Mouse (Mus musculus) embryo, embryonic 10 days (tissue): ENCODE results near the gene Aspscr1.
A peak's percentile ranks its signal among the peaks of the same experiment; 100 is the strongest.
"Not testable (repeated sequence)": the region's sequence is repeated elsewhere in the genome, so short reads cannot be mapped to it uniquely, and the experiment has no call there.

Experiments used
- DNase-seq: peaks from one replicate; pipeline ENCODE4 v3.0.0-alpha.2; 2015; ENCODE audit warnings: low spot score

Aspscr1 gene

DNA sequence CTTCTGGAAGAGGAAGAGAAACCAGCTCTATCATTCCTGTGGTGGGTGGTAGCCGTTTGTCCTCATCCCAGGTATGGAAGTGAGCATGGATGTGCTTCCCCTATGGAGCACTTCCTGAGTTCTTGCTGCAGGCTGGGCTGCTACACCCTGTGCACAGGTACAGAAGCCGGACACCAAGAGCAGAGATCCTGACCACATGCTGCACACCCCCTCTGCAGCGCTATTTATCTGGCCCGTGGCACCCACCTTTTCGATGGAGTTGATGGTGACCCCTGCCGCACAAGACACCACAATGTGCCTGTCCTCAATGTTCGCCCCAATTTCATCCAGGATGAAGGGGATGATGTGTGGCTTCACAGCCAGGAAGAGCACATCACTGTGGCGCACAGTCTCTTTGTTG is 30.9 kb upstream of the Aspscr1 start:
- no peak for DNase-seq

GRCm38 (mm10) chr11:120642939-120643600 is 29.7 kb upstream of the Aspscr1 start:
- DNase-seq, result no peak

GRCm38 (mm10) chr11:120643601-120643987 is 29.2 kb upstream of the Aspscr1 start, which contains the start of gene Pycr1:
Pycr1 (minus strand) TSS chr11:120643769.
- peak; percentile 97 for DNase-seq

DNA sequence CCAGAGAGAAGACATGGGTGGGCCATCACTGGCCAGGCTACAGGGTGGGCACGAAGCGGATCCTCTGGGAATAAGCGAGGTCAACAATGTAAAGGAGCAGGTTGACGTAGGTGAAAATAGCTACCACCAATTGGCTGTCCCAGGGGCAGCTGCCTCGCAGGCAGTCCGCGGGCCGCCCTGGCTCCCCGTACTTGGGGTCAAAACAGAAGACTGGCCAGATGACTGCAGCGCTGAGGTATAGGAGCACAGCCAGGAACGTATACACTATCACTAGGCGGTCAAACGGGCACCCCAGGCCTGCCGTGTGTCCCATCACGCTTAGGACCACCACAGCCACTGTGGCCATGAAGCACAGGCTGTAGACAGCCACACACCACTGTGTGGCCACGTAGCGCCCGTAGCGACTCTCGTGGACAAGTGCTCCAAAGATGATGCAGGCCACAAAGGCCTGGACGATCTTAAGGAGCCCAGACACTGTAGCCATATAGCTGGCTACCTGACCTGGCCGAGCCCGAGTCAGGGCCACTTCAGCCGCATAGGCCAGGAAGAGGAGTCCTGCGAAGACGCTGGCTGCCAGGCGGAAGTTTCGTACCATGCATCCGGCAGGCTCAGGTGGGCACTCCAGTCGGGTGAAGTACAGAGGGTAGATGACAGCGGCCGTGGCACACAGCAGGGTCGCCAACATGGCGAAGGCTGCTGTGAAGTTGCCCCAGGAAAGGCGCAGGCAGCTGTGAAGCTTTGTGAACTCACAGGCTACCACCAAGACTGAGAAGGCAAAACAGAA is 25.5 kb upstream of the Aspscr1 start:
- no peak for DNase-seq

GRCm38 (mm10) chr11:120648001-120648476 is 24.7 kb upstream of the Aspscr1 start, which contains the start of gene Myadml2:
Myadml2 (minus strand) TSS chr11:120648158.
- DNase-seq, result peak; percentile 57

GRCm38 (mm10) chr11:120651872-120652271 is 20.9 kb upstream of the Aspscr1 start:
- peak; percentile 35 for DNase-seq

- DNase-seq, result no peak
These were observed 18.0 kb upstream of the Aspscr1 start for GRCm38 (mm10) chr11:120654741-120655140.

- DNase-seq, result no peak
These were observed 15.5 kb upstream of the Aspscr1 start for GRCm38 (mm10) chr11:120657301-120657700.

- peak; percentile 85 for DNase-seq
These were observed 13.8 kb upstream of the Aspscr1 start for GRCm38 (mm10) chr11:120658876-120659410.

DNA sequence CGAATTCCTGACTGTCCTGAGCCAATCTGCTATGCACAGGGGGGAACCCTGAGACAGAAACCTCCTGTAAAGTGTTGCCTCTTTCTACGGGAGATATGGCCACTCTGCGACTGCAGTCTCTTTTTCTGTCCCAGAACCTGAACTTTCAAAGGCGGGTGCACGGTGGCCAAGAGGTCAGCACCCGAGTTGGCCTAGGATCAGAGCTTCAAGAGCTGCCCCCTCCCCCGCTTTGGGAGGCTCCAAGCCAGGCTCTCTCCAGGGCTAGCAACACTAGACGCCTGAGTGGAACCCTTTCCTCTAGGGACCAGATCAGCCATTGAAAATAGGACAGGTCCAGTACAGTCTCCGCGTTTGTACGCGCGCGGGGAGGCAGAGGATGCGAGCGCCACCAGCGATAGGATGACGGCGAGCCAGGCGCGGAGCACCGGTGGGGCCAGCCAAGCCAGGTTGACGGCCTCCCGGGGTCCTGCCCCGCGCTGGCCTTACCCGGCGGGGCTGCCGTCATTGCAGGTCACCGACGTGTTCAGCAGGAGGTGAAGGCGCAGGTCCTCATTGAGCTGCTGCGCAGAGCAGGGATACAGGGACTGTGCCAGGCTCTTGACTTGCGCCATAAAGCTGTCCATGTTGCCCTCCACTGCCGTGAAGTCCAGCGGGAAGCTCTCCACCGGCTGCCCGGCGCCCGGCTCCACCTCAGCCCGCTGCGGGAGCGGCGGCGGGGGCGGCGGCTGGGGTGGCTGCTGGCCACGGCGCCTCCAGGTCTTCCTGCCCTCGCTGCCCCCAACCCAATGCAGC is 13.1 kb upstream of the Aspscr1 start:
- no peak for DNase-seq

- DNase-seq, result peak; percentile 48
These were observed 12.3 kb upstream of the Aspscr1 start for GRCm38 (mm10) chr11:120660301-120661075.

DNA sequence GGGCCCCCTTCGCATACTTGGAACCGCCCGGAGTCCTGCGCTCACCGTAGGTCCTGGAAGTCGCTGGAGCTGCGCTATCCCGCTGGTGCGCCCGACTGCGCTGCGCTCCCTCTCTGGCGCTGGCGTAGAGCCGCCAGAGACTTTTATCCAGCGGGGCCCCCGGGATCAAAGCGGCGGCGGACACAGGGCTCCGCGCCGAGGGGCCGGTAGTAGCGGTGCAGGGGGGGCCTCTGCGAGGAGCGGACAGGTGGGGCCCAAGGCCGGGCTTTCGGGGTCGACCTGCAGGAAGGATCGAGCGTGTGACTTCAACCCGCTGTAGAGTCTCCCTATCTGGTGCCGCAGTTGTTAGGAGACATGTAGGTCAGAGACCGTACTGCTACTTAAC is 11.7 kb upstream of the Aspscr1 start, which contains the start of gene Notum:
TSS of gene Notum (minus strand) at position 100 of the 385 bp plus-strand sequence.
- DNase-seq, result no peak

GRCm38 (mm10) chr11:120662759-120663158 is 10.0 kb upstream of the Aspscr1 start:
- no peak for DNase-seq

DNA sequence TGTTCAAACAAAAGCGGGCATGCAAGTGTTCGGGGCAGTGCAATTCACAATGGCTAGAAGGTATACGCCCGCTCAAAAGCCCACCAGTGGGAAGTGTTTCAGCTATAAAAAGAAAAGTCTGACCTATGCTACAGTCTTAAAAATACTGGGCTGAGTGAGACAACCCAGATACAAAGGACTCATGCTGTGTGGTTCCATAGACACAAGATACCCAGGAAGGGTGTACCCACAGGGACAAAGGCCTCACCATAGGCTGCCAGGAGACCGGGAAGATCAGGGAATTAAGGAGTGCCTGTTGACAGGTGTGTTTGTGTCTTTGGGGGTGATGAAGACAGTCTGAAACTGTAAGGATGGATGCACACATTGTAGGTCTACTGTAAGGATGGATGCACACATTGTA is 9.1 kb upstream of the Aspscr1 start:
- no peak for DNase-seq

- DNase-seq, result no peak
These were observed 7.4 kb upstream of the Aspscr1 start for GRCm38 (mm10) chr11:120665406-120665805.

DNA sequence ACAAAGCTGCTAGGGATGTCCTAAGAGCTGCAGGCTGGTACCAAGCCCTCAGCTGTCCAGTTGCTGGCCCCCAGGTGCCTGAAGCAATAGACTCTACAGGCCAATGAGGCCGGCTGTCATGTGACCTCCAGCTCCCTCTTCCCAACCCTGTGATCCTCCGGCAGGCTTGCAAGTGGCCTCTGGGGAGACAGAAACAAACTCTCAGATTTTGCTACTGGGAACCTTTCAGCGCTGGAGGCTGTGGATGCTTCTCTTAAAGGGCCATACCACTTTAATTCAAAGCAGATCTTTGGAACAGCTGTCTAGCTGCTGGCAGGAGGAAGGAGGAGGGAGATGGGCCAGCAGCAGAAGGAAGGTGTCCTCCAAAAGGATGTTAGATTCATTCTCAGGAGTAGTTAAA is 6.2 kb upstream of the Aspscr1 start:
- peak; percentile 42 for DNase-seq

DNA sequence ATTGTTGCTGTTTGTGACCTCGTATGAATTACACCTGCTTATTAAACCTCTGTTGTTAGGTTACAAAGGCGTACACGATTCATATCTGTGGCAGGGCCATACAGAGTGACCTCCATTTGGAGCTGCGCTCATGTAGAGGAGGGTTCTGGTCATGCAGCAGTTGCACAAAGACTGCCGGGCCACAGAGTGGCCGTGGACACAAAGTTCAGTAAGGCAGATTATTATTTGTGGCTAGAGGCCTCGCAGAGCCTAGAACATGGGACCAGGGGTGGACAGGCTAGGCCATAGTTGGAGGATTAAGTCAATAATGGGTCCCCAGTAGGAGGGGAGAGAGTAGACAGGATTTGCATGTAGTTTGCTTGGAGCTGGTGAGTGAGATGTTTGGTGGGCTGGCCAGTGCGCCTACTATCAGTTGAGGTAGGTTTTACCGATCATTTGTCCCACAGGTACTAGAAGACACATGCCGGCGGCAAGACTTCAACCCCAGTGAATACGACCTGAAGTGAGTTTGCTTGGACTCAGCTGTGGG is 885 bp downstream of the Aspscr1 start:
- DNase-seq, result no peak

DNA sequence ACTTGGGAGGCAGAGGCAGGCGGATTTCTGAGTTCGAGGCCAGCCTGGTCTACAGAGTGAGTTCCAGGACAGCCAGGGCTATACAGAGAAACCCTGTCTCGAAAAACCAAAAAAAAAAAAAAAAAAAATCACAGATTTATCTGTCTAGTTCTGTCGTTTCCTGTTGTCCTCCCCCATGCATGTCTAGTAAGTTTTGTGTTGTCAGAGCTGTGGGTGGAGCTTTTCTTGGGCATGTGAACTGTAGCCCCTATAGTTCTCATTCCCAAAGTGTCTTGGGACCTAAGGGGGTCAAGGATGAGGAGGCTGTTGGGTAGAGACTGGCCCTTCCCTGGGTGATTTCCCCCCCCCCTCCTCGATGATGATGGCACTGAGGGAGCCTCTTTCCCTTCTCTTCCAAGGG is 3.1 kb downstream of the Aspscr1 start:
- not testable (repeated sequence) for DNase-seq

DNA sequence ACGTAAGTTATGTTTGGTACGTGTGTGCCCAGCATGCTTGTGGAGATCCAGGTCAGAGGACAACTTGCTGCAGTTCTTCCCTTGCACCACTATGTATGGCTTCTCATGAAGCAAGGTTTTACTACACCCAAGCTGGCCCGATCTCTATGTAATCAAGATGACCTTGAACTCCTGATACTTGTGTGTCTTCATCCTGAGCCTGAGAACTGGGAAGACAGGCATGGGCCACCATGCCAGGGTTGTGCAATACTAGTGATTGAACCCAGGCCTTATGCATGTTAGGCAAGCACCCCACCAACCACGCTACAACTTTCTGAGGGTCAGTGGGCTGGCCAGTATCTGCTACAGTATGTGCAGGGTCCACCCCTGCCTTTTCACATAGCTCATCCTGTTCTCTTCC is 4.2 kb downstream of the Aspscr1 start:
- no peak for DNase-seq

DNA sequence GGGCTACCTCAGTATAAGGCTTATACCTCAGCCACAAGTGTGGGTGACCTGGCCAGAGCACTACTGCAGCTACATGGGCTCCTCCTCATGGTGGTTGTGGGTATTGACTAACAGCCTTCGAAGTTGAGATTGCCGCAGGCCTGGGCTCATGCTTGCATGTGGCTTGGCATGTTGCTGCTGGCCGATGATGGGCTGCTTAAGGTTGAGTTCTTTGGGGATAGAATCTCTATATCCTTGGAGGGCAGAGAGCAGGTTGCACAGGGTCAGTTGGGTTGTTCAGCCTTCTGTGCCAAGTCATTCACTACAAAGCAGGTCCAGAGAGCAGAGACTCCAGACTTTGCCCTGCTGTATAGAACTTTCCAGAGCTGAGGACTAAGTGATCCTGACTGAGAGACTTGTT is 7.1 kb downstream of the Aspscr1 start:
- peak; percentile 31 for DNase-seq

- no peak for DNase-seq
These were observed 9.9 kb downstream of the Aspscr1 start for GRCm38 (mm10) chr11:120682683-120683082.
